Mouse (Mus musculus): ENCODE results near the gene Golt1a.

DNA sequence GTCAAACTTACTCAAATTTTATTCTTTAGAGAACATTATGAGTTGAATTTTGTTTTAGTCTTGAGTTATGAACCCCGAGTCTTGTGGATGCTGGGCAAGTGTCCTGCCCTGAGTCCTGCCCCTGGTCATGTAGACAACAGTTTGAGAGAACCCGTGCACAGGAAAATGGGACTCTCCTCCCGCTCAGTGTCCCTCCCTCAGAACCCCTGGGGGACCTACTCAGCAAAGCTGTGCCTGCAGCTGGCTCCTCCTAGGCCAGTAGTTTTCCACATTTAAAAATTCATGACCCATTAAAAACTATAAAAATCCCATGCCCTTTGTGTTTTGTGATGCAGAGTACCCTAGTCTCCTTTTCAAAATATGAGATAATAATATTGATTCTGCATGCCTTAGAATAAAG, 42.5 kb upstream of the Golt1a start:
- TF ChIP-seq CTCF (IDR thresholded peaks at IDR 0.05) (no peak), EP300 (IDR thresholded peaks at IDR 0.05) (no peak)
